In genomic region chr6:121211743-121212142, GRCm38 (mm10) we compare ENCODE assay signal across 8 mouse cellular contexts. TPM values are rescaled to one million over a fixed set of nuclear protein-coding genes. Genes with fewer than 3 reads are reported as not detected.
DNase-seq lines count a peak whose midpoint lies in the region; ATAC-seq lines count a peak whose summit lies in the region.

No protein-coding gene starts in this region.

- peaks cover 44% of the 10 kb centered on the region for H3K27me3 ChIP-seq in kidney, embryonic 15.5 days
- H3K27me3 ChIP-seq in embryonic facial prominence, embryonic 14.5 days (replicated peaks; ENCODE audit: control insufficient read depth, insufficient read depth, low read length), result peaks cover 30% of the 10 kb centered on the region
- H3K27me3 ChIP-seq in stomach, embryonic 15.5 days (replicated peaks), result peaks cover 20% of the 10 kb centered on the region

- intact Hi-C loops in heart, postnatal 36 days (cut with DNase I), result no loop called here

- H3K9me3 ChIP-seq in kidney, embryonic 15.5 days (replicated peaks), result no peaks in the 10 kb centered on the region
- H3K9me3 ChIP-seq in embryonic facial prominence, embryonic 14.5 days (ENCODE audit: control insufficient read depth, low read length), result no peaks in the 10 kb centered on the region
- H3K9me3 ChIP-seq in stomach, embryonic 15.5 days, result no peaks in the 10 kb centered on the region

- 5% methylated on average over 4 of the region's 5 CpGs for WGBS in kidney, embryonic 15.5 days
- 7% methylated on average over 5 of the region's 5 CpGs for WGBS in embryonic facial prominence, embryonic 14.5 days
- 4% methylated on average over 5 of the region's 5 CpGs for WGBS in stomach, embryonic 15.5 days

- no peak overlapping the region for H3K9ac ChIP-seq in kidney, embryonic 15.5 days
- H3K9ac ChIP-seq in embryonic facial prominence, embryonic 14.5 days (ENCODE audit: low read depth, low read length), result no peak overlapping the region
- H3K9ac ChIP-seq in stomach, embryonic 15.5 days, result no peak overlapping the region

- peak; percentile 41 for ATAC-seq in kidney, embryonic 15.5 days (replicated peaks; ENCODE audit: low FRiP score)
- no peak for ATAC-seq in embryonic facial prominence, embryonic 14.5 days (ENCODE audit: low read depth)
- no peak for ATAC-seq in stomach, embryonic 15.5 days (ENCODE audit: insufficient read depth, low FRiP score, low read depth)

- H3K36me3 ChIP-seq in kidney, embryonic 15.5 days, result no peaks in the 10 kb centered on the region
- no peaks in the 10 kb centered on the region for H3K36me3 ChIP-seq in embryonic facial prominence, embryonic 14.5 days (ENCODE audit: control insufficient read depth, insufficient read depth, low read length)
- no peaks in the 10 kb centered on the region for H3K36me3 ChIP-seq in stomach, embryonic 15.5 days

- peaks cover 19% of the 10 kb centered on the region for H3K4me1 ChIP-seq in kidney, embryonic 15.5 days
- peaks cover 9% of the 10 kb centered on the region for H3K4me1 ChIP-seq in embryonic facial prominence, embryonic 14.5 days (ENCODE audit: control insufficient read depth, insufficient read depth, low read length)
- peaks cover 16% of the 10 kb centered on the region for H3K4me1 ChIP-seq in stomach, embryonic 15.5 days

- peak overlapping the region; percentile 46 for H3K4me3 ChIP-seq in kidney, embryonic 15.5 days (replicated peaks)
- peak overlapping the region; percentile 40 for H3K4me3 ChIP-seq in embryonic facial prominence, embryonic 14.5 days (ENCODE audit: low read depth, low read length)
- H3K4me3 ChIP-seq in stomach, embryonic 15.5 days (replicated peaks), result peak overlapping the region; percentile 38

- DNase-seq in kidney, postnatal 4 days, result no peak
- no peak for DNase-seq in embryonic facial prominence, embryonic 14.5 days (ENCODE audit: low spot score)
- peak; percentile 33 to 57 for DNase-seq in heart, postnatal 36 days
- DNase-seq in lung, adult 18-20 months, result peak; percentile 65 to 80
- DNase-seq in layer of hippocampus, postnatal 10 days (ENCODE audit: low spot score in 2 of 2), result no peak
- no peak for DNase-seq in layer of hippocampus, postnatal 36 days

- peak overlapping the region; percentile 83 for H3K4me2 ChIP-seq in kidney, embryonic 15.5 days
- H3K4me2 ChIP-seq in embryonic facial prominence, embryonic 14.5 days (ENCODE audit: low read depth, low read length), result peak overlapping the region; percentile 80; the same call in 1 of the 2 replicates
- peak overlapping the region; percentile 84 for H3K4me2 ChIP-seq in stomach, embryonic 15.5 days

- H3K27ac ChIP-seq in kidney, embryonic 15.5 days, result no peak overlapping the region
- no peak overlapping the region for H3K27ac ChIP-seq in embryonic facial prominence, embryonic 14.5 days (replicated peaks; ENCODE audit: low read depth, low read length)
- H3K27ac ChIP-seq in stomach, embryonic 15.5 days, result no peak overlapping the region

RNA-seq across cellular contexts. Expression of gene Tuba8, which starts 1.2 kb away (rescaled TPM):
- 0.22 and 0.43 TPM in 2 replicates for polyA plus RNA-seq in kidney, embryonic 15.5 days (2015; fragmentation: Nextera tagmentation; extraction: Ambion mirVana)
- 1.9 and 2.3 TPM in 2 replicates for polyA plus RNA-seq in embryonic facial prominence, embryonic 14.5 days (2014; fragmentation: Nextera tagmentation; extraction: Ambion mirVana)
- 100 to 1,000 TPM in 1 of 2 experiments, 10 to 100 TPM in 1; 94.4 to 144 TPM for total RNA-seq in heart, postnatal 36 days (2021)
- polyA plus RNA-seq in stomach, embryonic 15.5 days (2015; fragmentation: Nextera tagmentation; extraction: Ambion mirVana), result 0.59 and 1.0 TPM in 2 replicates
- total RNA-seq in layer of hippocampus, postnatal 10 days (2021), result 1 to 10 TPM; 2.8 to 3.6 TPM
- total RNA-seq in layer of hippocampus, postnatal 36 days (2021), result 1 to 10 TPM; 4.9 to 6.9 TPM

RNA-seq across cellular contexts. Expression of gene Pex26, which starts 28.3 kb away (rescaled TPM):
- polyA plus RNA-seq in kidney, embryonic 15.5 days (2015; fragmentation: Nextera tagmentation; extraction: Ambion mirVana), result 10.5 TPM in 2 replicates
- polyA plus RNA-seq in embryonic facial prominence, embryonic 14.5 days (2014; fragmentation: Nextera tagmentation; extraction: Ambion mirVana), result 7.6 and 8.9 TPM in 2 replicates
- 1 to 10 TPM; 5.5 to 6.3 TPM for total RNA-seq in heart, postnatal 36 days (2021)
- 13.6 and 14.0 TPM in 2 replicates for polyA plus RNA-seq in stomach, embryonic 15.5 days (2015; fragmentation: Nextera tagmentation; extraction: Ambion mirVana)
- total RNA-seq in layer of hippocampus, postnatal 10 days (2021), result 10 to 100 TPM; 13.7 to 15.7 TPM
- total RNA-seq in layer of hippocampus, postnatal 36 days (2021), result 10 to 100 TPM; 11.6 to 11.9 TPM

RNA-seq across cellular contexts. Expression of gene Usp18, which starts 34.0 kb away (rescaled TPM):
- polyA plus RNA-seq in kidney, embryonic 15.5 days (2015; fragmentation: Nextera tagmentation; extraction: Ambion mirVana), result 2.1 and 3.2 TPM in 2 replicates
- 2.2 and 2.7 TPM in 2 replicates for polyA plus RNA-seq in embryonic facial prominence, embryonic 14.5 days (2014; fragmentation: Nextera tagmentation; extraction: Ambion mirVana)
- 1 to 10 TPM; 1.6 to 2.7 TPM for total RNA-seq in heart, postnatal 36 days (2021)
- 3.3 and 3.5 TPM in 2 replicates for polyA plus RNA-seq in stomach, embryonic 15.5 days (2015; fragmentation: Nextera tagmentation; extraction: Ambion mirVana)
- not detected for total RNA-seq in layer of hippocampus, postnatal 10 days (2021)
- total RNA-seq in layer of hippocampus, postnatal 36 days (2021), result under 1 TPM; 0.20 to 0.47 TPM

Comparison
In these comparisons a context has a peak if more than half of its experiments do, and no peak if none do; other contexts are left out.
1. DNase-seq: peak in heart, postnatal 36 days (2 of 2) and lung, adult 18-20 months (2 of 2); none in kidney, postnatal 4 days (0 of 2), embryonic facial prominence, embryonic 14.5 days (single experiment), layer of hippocampus, postnatal 10 days (0 of 2) and layer of hippocampus, postnatal 36 days (0 of 2).
2. RNA of gene Tuba8, which starts 1.2 kb away (total RNA-seq): 94.4 to 144 TPM in heart, postnatal 36 days; 4.9 to 6.9 TPM in layer of hippocampus, postnatal 36 days and 2.8 to 3.6 TPM in layer of hippocampus, postnatal 10 days; every median in the first group is over 10 times any median in the second.
3. Peak in every context shown above with its lines, with median percentiles within 50 percentile points of each other: H3K4me2 ChIP-seq and H3K4me3 ChIP-seq.